Mouse (Mus musculus): ENCODE data around the gene Mib2. TPM values are rescaled to one million over a fixed set of nuclear protein-coding genes. Genes with fewer than 3 reads are reported as not detected.
A peak's percentile ranks its signal among the peaks of the same experiment; 100 is the strongest.

Gene Mib2
- polyA plus RNA-seq, 1 experiment from 2014 or later, result 17.8 TPM

GRCm38 (mm10) chr4:155643531-155643930 lies 25.5 kb downstream of the Mib2 start:
- Histone ChIP-seq H3K4me1 (replicated peaks) (no peaks in the 10 kb centered on the region), H3K27me3 (replicated peaks) (no peaks in the 10 kb centered on the region), H3K9me3 (no peaks in the 10 kb centered on the region), H3K4me2 (replicated peaks) (no peak overlapping the region), H3K9ac (no peak overlapping the region), H3K27ac (no peak overlapping the region), H3K36me3 (peaks cover 50% of the 10 kb centered on the region), H3K4me3 (replicated peaks) (no peak overlapping the region)
- peak; percentile 58 for ATAC-seq
- WGBS, result 59% methylated on average over 1 of the region's 1 CpGs

GRCm38 (mm10) chr4:155635766-155636499 lies 33.1 kb downstream of the Mib2 start:
- H3K27ac ChIP-seq, result peak overlapping the region; percentile 29
- no peak overlapping the region for H3K4me3 ChIP-seq (replicated peaks)
- H3K27me3 ChIP-seq (replicated peaks), result no peaks in the 10 kb centered on the region
- peak; percentile 96 for ATAC-seq
- no peaks in the 10 kb centered on the region for H3K9me3 ChIP-seq
- no peak overlapping the region for H3K9ac ChIP-seq
- peaks cover 41% of the 10 kb centered on the region for H3K36me3 ChIP-seq
- no peaks in the 10 kb centered on the region for H3K4me1 ChIP-seq (replicated peaks)
- H3K4me2 ChIP-seq (replicated peaks), result no peak overlapping the region

DNA sequence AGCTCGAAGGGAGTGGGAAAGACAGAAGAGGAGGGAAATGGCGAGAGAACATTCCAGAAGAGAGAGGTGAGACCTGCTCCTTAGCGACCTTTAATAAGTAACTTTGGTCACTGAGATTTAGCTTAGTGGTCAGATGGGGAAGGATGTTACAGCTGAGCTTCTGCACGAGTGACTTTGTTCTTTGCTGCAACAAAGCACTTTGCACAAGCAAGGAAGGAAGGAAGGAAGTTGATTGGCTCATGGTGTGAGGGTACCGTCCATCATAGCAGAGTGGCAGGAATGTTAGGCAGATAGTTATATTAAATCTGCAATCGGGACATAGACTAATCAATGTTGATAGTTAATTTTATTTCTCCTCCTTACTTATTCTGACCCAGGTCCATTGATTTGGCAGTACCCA lies 38.7 kb downstream of the Mib2 start:
- H3K27me3 ChIP-seq (replicated peaks), result no peaks in the 10 kb centered on the region
- H3K36me3 ChIP-seq, result peaks cover 37% of the 10 kb centered on the region
- H3K9me3 ChIP-seq, result no peaks in the 10 kb centered on the region
- 82% methylated on average over 6 of the region's 6 CpGs for WGBS
- no peak for ATAC-seq
- H3K27ac ChIP-seq, result no peak overlapping the region
- H3K9ac ChIP-seq, result no peak overlapping the region
- no peak overlapping the region for H3K4me2 ChIP-seq (replicated peaks)
- H3K4me3 ChIP-seq (replicated peaks), result no peak overlapping the region
- no peaks in the 10 kb centered on the region for H3K4me1 ChIP-seq (replicated peaks)

GRCm38 (mm10) chr4:155624338-155625291 lies 44.4 kb downstream of the Mib2 start, which contains the start of gene Cdk11b:
Gene Cdk11b, plus strand, starts transcription at chr4:155624854.
- WGBS, result under 1% methylated on average over 84 of the region's 84 CpGs

DNA sequence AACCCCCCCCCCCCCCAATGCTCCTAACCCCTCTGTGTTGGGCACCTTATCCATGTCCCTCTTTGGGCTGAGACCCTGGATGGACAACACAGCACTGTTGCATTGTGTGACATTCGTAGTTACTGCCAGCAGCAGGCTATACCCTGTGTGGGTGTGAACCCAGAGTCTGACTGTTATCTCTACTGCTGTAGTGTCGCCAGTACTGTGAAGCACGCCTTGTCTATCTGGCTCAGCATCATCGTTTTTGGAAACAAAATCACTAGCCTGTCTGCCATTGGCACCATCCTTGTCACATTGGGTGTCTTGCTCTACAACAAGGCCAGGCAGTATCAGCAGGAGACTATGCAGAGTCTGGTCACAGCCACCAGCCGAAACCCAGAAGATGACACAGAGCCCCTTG lies 50.7 kb downstream of the Mib2 start:
- H3K4me1 ChIP-seq (replicated peaks), result no peaks in the 10 kb centered on the region
- H3K27ac ChIP-seq, result no peak overlapping the region
- H3K36me3 ChIP-seq, result peaks cover 38% of the 10 kb centered on the region
- ATAC-seq, result 0 out of 2 replicates have a peak, but pooled peaks have one; percentile 23
- H3K9me3 ChIP-seq, result no peaks in the 10 kb centered on the region
- 92% methylated on average over 5 of the region's 5 CpGs for WGBS
- H3K4me2 ChIP-seq (replicated peaks), result no peak overlapping the region
- no peak overlapping the region for H3K4me3 ChIP-seq (replicated peaks)
- H3K9ac ChIP-seq, result no peak overlapping the region
- H3K27me3 ChIP-seq (replicated peaks), result no peaks in the 10 kb centered on the region

More at GRCm38 (mm10) chr4:155624338-155625291, 44.4 kb downstream of the Mib2 start, which contains the start of gene Cdk11b:
- peak within 1 kb of the TSS; percentile 90 for H3K27ac ChIP-seq
- H3K9me3 ChIP-seq, result no peaks in the 10 kb centered on the region
- peak within 1 kb of the TSS; percentile 100 for H3K4me3 ChIP-seq (replicated peaks)
- peak within 1 kb of the TSS; percentile 63 for H3K4me2 ChIP-seq (replicated peaks)
- H3K27me3 ChIP-seq (replicated peaks), result no peaks in the 10 kb centered on the region
- peaks cover 3% of the 10 kb centered on the region; the same call in 1 of the 2 replicates for H3K4me1 ChIP-seq (replicated peaks)
- H3K9ac ChIP-seq, result peak within 1 kb of the TSS; percentile 85
- peak; percentile 100 for ATAC-seq
- H3K36me3 ChIP-seq, result peaks cover 12% of the 10 kb centered on the region; the same call in 1 of the 2 replicates

GRCm38 (mm10) chr4:155613264-155613663 lies 55.7 kb downstream of the Mib2 start:
- peaks cover 38% of the 10 kb centered on the region for H3K36me3 ChIP-seq

DNA sequence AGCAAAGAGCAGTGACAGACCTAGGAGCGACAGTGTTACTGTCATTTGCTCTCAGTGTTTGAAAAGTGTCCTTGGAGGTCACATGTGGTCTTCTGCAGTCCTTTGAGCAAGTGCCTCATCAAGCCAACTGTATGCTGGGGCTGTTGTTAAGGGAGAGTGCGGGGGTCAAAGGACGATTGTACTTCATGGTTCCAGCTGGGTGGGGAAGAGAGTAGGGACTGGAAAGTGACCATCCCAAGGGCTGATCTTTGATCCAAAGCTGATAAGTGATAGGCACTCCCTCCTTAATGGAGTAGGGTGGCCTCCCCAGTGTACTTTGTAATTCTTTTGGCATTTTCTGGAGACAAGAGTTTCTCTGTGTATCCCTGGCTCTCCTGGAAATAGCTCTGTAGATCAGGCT lies 57.1 kb downstream of the Mib2 start:
- Histone ChIP-seq H3K4me2 (replicated peaks) (no peak overlapping the region), H3K27me3 (replicated peaks) (no peaks in the 10 kb centered on the region), H3K36me3 (peaks cover 31% of the 10 kb centered on the region), H3K4me3 (replicated peaks) (no peak overlapping the region), H3K9ac (no peak overlapping the region), H3K9me3 (no peaks in the 10 kb centered on the region), H3K27ac (0 out of 2 replicates have a peak overlapping the region, but pooled peaks have one; percentile 17), H3K4me1 (replicated peaks) (no peaks in the 10 kb centered on the region)
- WGBS, result 91% methylated on average over 3 of the region's 3 CpGs
- ATAC-seq, result peak; percentile 73

More at GRCm38 (mm10) chr4:155613264-155613663, 55.7 kb downstream of the Mib2 start:
- ATAC-seq, result no peak
- H3K4me2 ChIP-seq (replicated peaks), result no peak overlapping the region
- 94% methylated on average over 3 of the region's 3 CpGs for WGBS
- H3K27me3 ChIP-seq (replicated peaks), result no peaks in the 10 kb centered on the region
- H3K4me3 ChIP-seq (replicated peaks), result no peak overlapping the region
- no peaks in the 10 kb centered on the region for H3K4me1 ChIP-seq (replicated peaks)
- no peak overlapping the region for H3K9ac ChIP-seq
- no peaks in the 10 kb centered on the region for H3K9me3 ChIP-seq
- no peak overlapping the region for H3K27ac ChIP-seq

DNA sequence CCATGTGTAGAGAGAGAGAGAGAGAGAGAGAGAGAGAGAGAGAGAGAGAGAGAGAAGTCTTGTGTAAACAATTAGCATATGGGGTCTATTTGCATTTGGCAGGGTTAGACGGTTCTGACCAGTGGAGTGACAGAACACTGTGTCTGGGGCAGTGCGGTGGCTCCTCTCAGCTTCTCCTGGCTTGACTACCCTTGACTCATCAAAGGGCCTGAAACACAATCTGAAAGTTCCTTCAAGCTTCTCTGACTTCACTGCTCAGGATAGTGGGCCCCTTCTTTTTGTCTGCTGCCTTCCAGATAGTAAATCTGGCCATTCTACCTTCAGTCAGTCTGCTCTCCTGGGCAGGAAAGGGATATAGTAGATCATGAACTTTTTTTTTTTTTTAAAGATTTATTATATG lies 62.2 kb downstream of the Mib2 start:
- H3K4me2 ChIP-seq (replicated peaks), result no peak overlapping the region
- H3K9me3 ChIP-seq, result no peaks in the 10 kb centered on the region
- peaks cover 15% of the 10 kb centered on the region; the same call in 1 of the 2 replicates for H3K36me3 ChIP-seq
- H3K4me1 ChIP-seq (replicated peaks), result no peaks in the 10 kb centered on the region
- no peak overlapping the region for H3K9ac ChIP-seq
- no peak overlapping the region for H3K4me3 ChIP-seq (replicated peaks)
- WGBS, result 54% methylated on average over 2 of the region's 2 CpGs
- no peak for ATAC-seq
- H3K27ac ChIP-seq, result no peak overlapping the region
- H3K27me3 ChIP-seq (replicated peaks), result no peaks in the 10 kb centered on the region

DNA sequence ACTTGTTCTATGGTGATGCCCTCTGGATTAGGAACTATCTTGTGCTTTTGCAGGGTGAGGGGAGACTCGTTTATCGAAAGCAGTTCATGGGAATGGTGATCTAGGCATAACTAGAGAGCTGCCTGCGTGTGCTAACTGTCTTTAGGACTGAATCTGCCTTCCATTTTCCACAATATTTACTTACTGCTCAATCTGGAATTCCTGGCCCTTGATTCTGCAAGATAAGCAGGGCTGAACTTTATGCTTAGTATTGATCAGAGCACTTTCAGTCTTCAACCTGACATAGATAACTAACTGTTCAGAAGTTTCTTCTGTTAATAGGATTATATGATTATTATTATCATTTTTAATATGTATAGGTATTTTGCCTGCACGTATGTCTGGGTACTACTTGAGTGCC lies 63.9 kb downstream of the Mib2 start:
- H3K9me3 ChIP-seq, result no peaks in the 10 kb centered on the region
- H3K4me1 ChIP-seq (replicated peaks), result no peaks in the 10 kb centered on the region
- H3K36me3 ChIP-seq, result 0 out of 2 replicates have a peak, but pooled peaks cover 6% of the 10 kb centered on the region
- ATAC-seq, result no peak
- H3K4me2 ChIP-seq (replicated peaks), result no peak overlapping the region
- H3K27me3 ChIP-seq (replicated peaks), result no peaks in the 10 kb centered on the region
- WGBS, result 78% methylated on average over 4 of the region's 4 CpGs
- H3K9ac ChIP-seq, result no peak overlapping the region
- no peak overlapping the region for H3K4me3 ChIP-seq (replicated peaks)
- no peak overlapping the region for H3K27ac ChIP-seq

Other genes with a start within 250 kb of the Mib2 start
- gene Tmem52, start 200.1 kb downstream of the Mib2 start, polyA plus RNA-seq (2015; fragmentation: Nextera tagmentation; extraction: Ambion mirVana), result 2.1 and 2.2 TPM in 2 replicates
- 460 and 467 TPM in 2 replicates for gene Gnb1, start 177.8 kb downstream of the Mib2 start, polyA plus RNA-seq (2015; fragmentation: Nextera tagmentation; extraction: Ambion mirVana)
- gene Nadk, start 106.8 kb downstream of the Mib2 start, polyA plus RNA-seq (2015; fragmentation: Nextera tagmentation; extraction: Ambion mirVana), result 91.6 and 93.4 TPM in 2 replicates
- gene Slc35e2, start 67.8 kb downstream of the Mib2 start, polyA plus RNA-seq (2015; fragmentation: Nextera tagmentation; extraction: Ambion mirVana), result 7.0 and 7.2 TPM in 2 replicates
- gene Cdk11b, start 44.3 kb downstream of the Mib2 start, polyA plus RNA-seq (2015; fragmentation: Nextera tagmentation; extraction: Ambion mirVana), result 50.2 and 53.9 TPM in 2 replicates
- gene Gm10563, start 23.8 kb downstream of the Mib2 start, polyA plus RNA-seq (2015; fragmentation: Nextera tagmentation; extraction: Ambion mirVana), result not detected in 2 replicates
- gene Mmp23, start 15.8 kb downstream of the Mib2 start, polyA plus RNA-seq (2015; fragmentation: Nextera tagmentation; extraction: Ambion mirVana), result 36.8 and 38.0 TPM in 2 replicates
- gene Fndc10, start 25.1 kb upstream of the Mib2 start, polyA plus RNA-seq (2015; fragmentation: Nextera tagmentation; extraction: Ambion mirVana), result 6.1 and 7.6 TPM in 2 replicates
- 150 and 153 TPM in 2 replicates for gene Ssu72, start 35.6 kb upstream of the Mib2 start, polyA plus RNA-seq (2015; fragmentation: Nextera tagmentation; extraction: Ambion mirVana)
- 0.80 and 0.84 TPM in 2 replicates for gene Tmem240, start 65.6 kb upstream of the Mib2 start, polyA plus RNA-seq (2015; fragmentation: Nextera tagmentation; extraction: Ambion mirVana)
- gene Atad3a, start 91.9 kb upstream of the Mib2 start, polyA plus RNA-seq (2015; fragmentation: Nextera tagmentation; extraction: Ambion mirVana), result 135 and 156 TPM in 2 replicates
- 16.7 TPM in 2 replicates for gene Vwa1, start 105.5 kb upstream of the Mib2 start, polyA plus RNA-seq (2015; fragmentation: Nextera tagmentation; extraction: Ambion mirVana)
- 1.00 and 1.1 TPM in 2 replicates for gene Tmem88b, start 116.7 kb upstream of the Mib2 start, polyA plus RNA-seq (2015; fragmentation: Nextera tagmentation; extraction: Ambion mirVana)
- not detected in 2 replicates for gene Ankrd65, start 121.2 kb upstream of the Mib2 start, polyA plus RNA-seq (2015; fragmentation: Nextera tagmentation; extraction: Ambion mirVana)
- 225 and 226 TPM in 2 replicates for gene Mrpl20, start 133.7 kb upstream of the Mib2 start, polyA plus RNA-seq (2015; fragmentation: Nextera tagmentation; extraction: Ambion mirVana)
- 132 and 138 TPM in 2 replicates for gene Ccnl2, start 143.3 kb upstream of the Mib2 start, polyA plus RNA-seq (2015; fragmentation: Nextera tagmentation; extraction: Ambion mirVana)
- gene Aurkaip1, start 162.1 kb upstream of the Mib2 start, polyA plus RNA-seq (2015; fragmentation: Nextera tagmentation; extraction: Ambion mirVana), result 169 and 171 TPM in 2 replicates
- gene Mxra8, start 170.5 kb upstream of the Mib2 start, polyA plus RNA-seq (2015; fragmentation: Nextera tagmentation; extraction: Ambion mirVana), result 76.9 and 81.3 TPM in 2 replicates
- 9.9 and 11.9 TPM in 2 replicates for gene Dvl1, start 178.2 kb upstream of the Mib2 start, polyA plus RNA-seq (2015; fragmentation: Nextera tagmentation; extraction: Ambion mirVana)
- 0.25 and 0.51 TPM in 2 replicates for gene Tas1r3, start 194.2 kb upstream of the Mib2 start, polyA plus RNA-seq (2015; fragmentation: Nextera tagmentation; extraction: Ambion mirVana)
- 20.3 and 20.6 TPM in 2 replicates for gene Cptp, start 200.2 kb upstream of the Mib2 start, polyA plus RNA-seq (2015; fragmentation: Nextera tagmentation; extraction: Ambion mirVana)
- gene Ints11, start 200.3 kb upstream of the Mib2 start, polyA plus RNA-seq (2015; fragmentation: Nextera tagmentation; extraction: Ambion mirVana), result 61.3 and 64.1 TPM in 2 replicates
- gene Pusl1, start 222.6 kb upstream of the Mib2 start, polyA plus RNA-seq (2015; fragmentation: Nextera tagmentation; extraction: Ambion mirVana), result 46.6 and 54.0 TPM in 2 replicates
- 12.2 and 13.7 TPM in 2 replicates for gene Acap3, start 222.6 kb upstream of the Mib2 start, polyA plus RNA-seq (2015; fragmentation: Nextera tagmentation; extraction: Ambion mirVana)

Data from intestine, embryonic 15.5 days (tissue).